Mouse (Mus musculus) lung, embryonic 15.5 days (tissue): ENCODE measurements around the gene Zscan4e. TPM values are rescaled to one million over a fixed set of nuclear protein-coding genes. Genes with fewer than 3 reads are reported as not detected.
"Not testable (repeated sequence)": the region's sequence is repeated elsewhere in the genome, so short reads cannot be mapped to it uniquely, and the experiment has no call there.

Experiments
- ATAC-seq: fragments of 200-750 bp; cut with Nextera tagmentation; 2 replicates; pipeline ENCODE4 v1.8.0; 2017; ENCODE audit warnings: moderate number of reproducible peaks, borderline replicate concordance; ENCODE audit not compliant: low FRiP score, low TSS enrichment; ENCODE audit errors: extremely low read depth
- H3K27ac ChIP-seq: fragments of 300-500 bp; sonication (generic); 2 replicates; pipeline ENCODE4 v1.5.1; 2015; ENCODE audit warnings: moderate library complexity, mild to moderate bottlenecking, inconsistent platforms
- H3K27me3 ChIP-seq: fragments of 300-500 bp; sonication (generic); 2 replicates; pipeline ENCODE4 v1.6.1; 2015; ENCODE audit warnings: inconsistent platforms
- H3K36me3 ChIP-seq: fragments of 300-500 bp; sonication (generic); 2 replicates; pipeline ENCODE4 v1.6.1; 2015; ENCODE audit warnings: inconsistent platforms
- H3K4me1 ChIP-seq: fragments of 300-500 bp; sonication (generic); 2 replicates; pipeline ENCODE4 v1.6.1; 2015; ENCODE audit warnings: inconsistent platforms
- H3K4me2 ChIP-seq: fragments of 300-500 bp; sonication (generic); 2 replicates; pipeline ENCODE4 v1.6.1; 2015; ENCODE audit warnings: inconsistent platforms, mild to moderate bottlenecking, moderate library complexity
- H3K4me3 ChIP-seq: fragments of 300-500 bp; sonication (generic); 2 replicates; pipeline ENCODE4 v1.5.1; 2015; ENCODE audit warnings: mild to moderate bottlenecking, inconsistent platforms
- H3K9ac ChIP-seq: fragments of 300-500 bp; sonication (generic); 2 replicates; pipeline ENCODE4 v1.6.1; 2015; ENCODE audit warnings: inconsistent platforms
- H3K9me3 ChIP-seq: fragments of 300-500 bp; sonication (generic); 2 replicates; pipeline ENCODE4 v1.6.1; 2016; ENCODE audit warnings: inconsistent platforms
- microRNA-seq: library from miRNA; unstranded; fragments of <30 nt; microRNA quantifications from one replicate; pipeline ENCODE4, GENCODE M21; 2016
- polyA plus RNA-seq: library from polyadenylated mRNA; unstranded; fragments of >200 nt; fragmentation: Nextera tagmentation; extraction: Ambion mirVana; gene quantifications from 2 replicates; pipeline ENCODE4 v1.2.1, GENCODE M21; 2015

The Zscan4e gene
- polyA plus RNA-seq: not detected in 2 replicates

GRCm38 (mm10) chr7:11310582-11310981 is at the start of gene Zscan4e:
Zscan4e (minus strand) TSS chr7:11310682.
- H3K9ac ChIP-seq, H3K4me1 ChIP-seq, H3K4me2 ChIP-seq, H3K4me3 ChIP-seq, H3K27ac ChIP-seq, ATAC-seq, H3K9me3 ChIP-seq, H3K27me3 ChIP-seq, H3K36me3 ChIP-seq: not testable (repeated sequence)

Small RNA genes within 50 kb of the gene (microRNA-seq; reads per million reads assigned to microRNA genes)
- gene Gm23087 (not detected), gene Gm26248 (not detected)

Other genes starting within 250 kb of the Zscan4e start
- gene Zscan4-ps1, start 241.0 kb downstream of the Zscan4e start, polyA plus RNA-seq: not detected in 2 replicates
- gene Zscan4d, start 144.5 kb downstream of the Zscan4e start, polyA plus RNA-seq: not detected in 2 replicates
- not detected in 2 replicates for gene Zscan4f, start 87.2 kb upstream of the Zscan4e start, polyA plus RNA-seq
- gene Zscan4-ps2, start 203.6 kb upstream of the Zscan4e start, polyA plus RNA-seq: not detected in 2 replicates